8 mouse cellular contexts compared by ENCODE assay signal in the genomic region with DNA sequence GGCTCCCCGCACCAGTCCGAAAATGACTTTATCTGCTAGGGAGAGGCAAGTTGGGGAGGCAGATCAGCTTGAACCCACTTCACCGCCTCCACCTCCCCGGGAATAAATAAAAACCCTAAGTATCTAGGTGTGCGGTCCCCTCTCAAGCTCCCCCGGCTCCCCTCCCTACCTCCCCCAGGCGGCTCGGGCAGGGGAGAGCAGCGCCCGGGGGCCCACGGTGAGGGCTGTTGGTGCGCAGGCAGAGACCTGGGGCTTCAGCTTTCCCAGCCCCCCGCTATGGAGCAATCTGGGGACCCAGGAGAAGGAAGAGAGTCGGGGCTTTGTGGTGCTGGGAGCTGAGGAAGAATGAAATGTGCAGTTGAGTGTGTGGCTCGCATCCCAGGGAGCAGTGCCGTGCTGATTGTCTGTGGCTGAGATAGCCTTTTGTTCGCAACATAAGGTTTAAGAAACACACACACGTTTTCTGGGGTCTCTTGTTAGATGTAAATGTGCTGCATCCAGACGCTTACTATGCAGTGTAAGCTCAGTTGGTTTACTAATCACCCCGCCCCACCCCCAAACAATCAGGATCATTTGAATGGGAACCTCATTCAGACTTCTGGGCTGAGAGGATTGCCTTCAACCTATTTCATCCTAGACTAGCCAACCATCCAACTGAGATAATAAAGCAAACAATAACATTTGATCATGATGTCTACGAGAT. TPM values are rescaled to one million over a fixed set of nuclear protein-coding genes. Genes with fewer than 3 reads are reported as not detected.
DNase-seq lines count a peak whose midpoint lies in the region; ATAC-seq and TF ChIP-seq lines count a peak whose summit lies in the region.

No protein-coding gene starts in this region.

- peak overlapping the region; percentile 81 for H3K4me2 ChIP-seq in forebrain, embryonic 12.5 days
- peak overlapping the region; percentile 70 for H3K4me2 ChIP-seq in hindbrain, embryonic 16.5 days (ENCODE audit: low read length)
- peak overlapping the region; percentile 75 for H3K4me2 ChIP-seq in liver, postnatal 0 days (ENCODE audit: low read depth, low read length)

- WGBS in forebrain, embryonic 12.5 days = under 1% methylated on average over 21 of the region's 21 CpGs
- 4% methylated on average over 21 of the region's 21 CpGs for WGBS in hindbrain, embryonic 16.5 days
- WGBS in liver, postnatal 0 days (ENCODE audit: insufficient replicate concordance) = 8% methylated on average over 21 of the region's 21 CpGs

- peak overlapping the region; percentile 99 for H3K27ac ChIP-seq in forebrain, embryonic 12.5 days
- H3K27ac ChIP-seq in hindbrain, embryonic 16.5 days (ENCODE audit: low read depth, low read length) = peak overlapping the region; percentile 91
- peak overlapping the region; percentile 89 for H3K27ac ChIP-seq in liver, postnatal 0 days (ENCODE audit: low read depth)

- no peak for TF ChIP-seq EP300 in liver, postnatal 0 days (IDR thresholded peaks at IDR 0.05; ENCODE audit: low read depth)

- H3K27me3 ChIP-seq in erythroblast, embryonic 14.5 days (ENCODE audit: control insufficient read depth) = peaks cover 34% of the 10 kb centered on the region
- 0 out of 2 replicates have a peak, but pooled peaks cover 4% of the 10 kb centered on the region for H3K27me3 ChIP-seq in forebrain, embryonic 12.5 days
- no peaks in the 10 kb centered on the region for H3K27me3 ChIP-seq in hindbrain, embryonic 16.5 days (replicated peaks; ENCODE audit: control insufficient read depth, insufficient read depth, low read length)
- H3K27me3 ChIP-seq in liver, postnatal 0 days (ENCODE audit: insufficient read depth, low read length) = 0 out of 2 replicates have a peak, but pooled peaks cover 4% of the 10 kb centered on the region

- H3K9ac ChIP-seq in forebrain, embryonic 12.5 days = peak overlapping the region; percentile 93
- H3K9ac ChIP-seq in hindbrain, embryonic 16.5 days (ENCODE audit: low read depth, low read length) = peak overlapping the region; percentile 84
- H3K9ac ChIP-seq in liver, postnatal 0 days (replicated peaks) = peak overlapping the region; percentile 70

- TF ChIP-seq CTCF in liver, postnatal 0 days (IDR thresholded peaks at IDR 0.05; ENCODE audit: low read depth) = peak; percentile 37

- peak overlapping the region; percentile 54 for H3K4me3 ChIP-seq in erythroblast, embryonic 14.5 days (replicated peaks)
- H3K4me3 ChIP-seq in forebrain, embryonic 12.5 days (replicated peaks) = peak overlapping the region; percentile 85
- H3K4me3 ChIP-seq in hindbrain, embryonic 16.5 days (ENCODE audit: low read length) = peak overlapping the region; percentile 80
- H3K4me3 ChIP-seq in liver, postnatal 0 days (ENCODE audit: low read depth, low read length) = peak overlapping the region; percentile 56

- ATAC-seq in erythroblast, adult 5-6 weeks (replicated peaks; ENCODE audit: low FRiP score, poor library complexity, severe bottlenecking) = no peak
- ATAC-seq in forebrain, embryonic 12.5 days (ENCODE audit: low FRiP score) = peak; percentile 85
- ATAC-seq in hindbrain, embryonic 16.5 days = peak; percentile 81
- ATAC-seq in liver, postnatal 0 days = peak; percentile 68

- no peaks in the 10 kb centered on the region for H3K36me3 ChIP-seq in erythroblast, embryonic 14.5 days (ENCODE audit: control insufficient read depth)
- no peaks in the 10 kb centered on the region for H3K36me3 ChIP-seq in forebrain, embryonic 12.5 days (replicated peaks)
- H3K36me3 ChIP-seq in hindbrain, embryonic 16.5 days (ENCODE audit: control insufficient read depth, insufficient read depth, low read length) = no peaks in the 10 kb centered on the region
- H3K36me3 ChIP-seq in liver, postnatal 0 days (replicated peaks; ENCODE audit: insufficient read depth, low read length) = no peaks in the 10 kb centered on the region

- no peaks in the 10 kb centered on the region for H3K4me1 ChIP-seq in erythroblast, embryonic 14.5 days (ENCODE audit: control insufficient read depth)
- H3K4me1 ChIP-seq in forebrain, embryonic 12.5 days = peaks cover 22% of the 10 kb centered on the region
- H3K4me1 ChIP-seq in hindbrain, embryonic 16.5 days (ENCODE audit: control insufficient read depth, insufficient read depth, low read depth, low read length) = 0 out of 2 replicates have a peak, but pooled peaks cover 2% of the 10 kb centered on the region
- no peaks in the 10 kb centered on the region for H3K4me1 ChIP-seq in liver, postnatal 0 days (ENCODE audit: insufficient read depth)

- peak; percentile 57 to 89 for DNase-seq in adrenal gland, adult (ENCODE audit: inconsistent age in 2 of 2, low spot score in 1 of 2)
- DNase-seq in liver, postnatal 0 days = peak; percentile 48
- peak; percentile 78 for DNase-seq in retina, embryonic 14.5 days (ENCODE audit: low spot score)
- DNase-seq in c-Kit-positive CD71-positive TER-119-positive erythroid progenitor cells, embryonic 14.5 days (ENCODE audit: low spot score) = no peak

- no peaks in the 10 kb centered on the region for H3K9me3 ChIP-seq in erythroblast, embryonic 14.5 days (ENCODE audit: control insufficient read depth, low read length)
- no peaks in the 10 kb centered on the region for H3K9me3 ChIP-seq in forebrain, embryonic 12.5 days
- H3K9me3 ChIP-seq in hindbrain, embryonic 16.5 days (ENCODE audit: control insufficient read depth, low read length) = no peaks in the 10 kb centered on the region
- H3K9me3 ChIP-seq in liver, postnatal 0 days (ENCODE audit: low read length) = no peaks in the 10 kb centered on the region

RNA-seq across cellular contexts. Expression of a gene that starts 0.9 kb away (rescaled TPM):
- polyA plus RNA-seq in erythroblast, embryonic 14.5 days (2012) = not detected in 2 replicates
- total RNA-seq in erythroblast, adult 5-6 weeks (2015; ENCODE audit: low replicate concordance) = not detected in 2 replicates
- not detected in 2 replicates for total RNA-seq in erythroblast, adult 5-6 weeks (2017; ENCODE audit: low replicate concordance)
- polyA plus RNA-seq in forebrain, embryonic 12.5 days (2016; fragmentation: Nextera tagmentation; extraction: Ambion mirVana) = 13.7 and 17.2 TPM in 2 replicates
- polyA plus RNA-seq in hindbrain, embryonic 16.5 days (2015; fragmentation: Nextera tagmentation; extraction: Ambion mirVana) = 8.4 and 11.8 TPM in 2 replicates
- polyA plus RNA-seq in liver, postnatal 0 days (2015; fragmentation: Nextera tagmentation; extraction: Ambion mirVana) = 0.91 and 1.2 TPM in 2 replicates
